Mouse (Mus musculus) thymus, adult 2 months (tissue): ENCODE measurements at regions not wholly inside any gene's neighbourhood (a gene's known extent, or its start where the extent isn't known, plus 50 kb on each side); places are given as distances from the start of the nearest gene placed in this dataset.

Source experiments
- CTCF ChIP-seq: fragments of 200-500 bp; IDR thresholded peaks from 2 replicates; pipeline ENCODE4 v1.5.1; 2012; ENCODE audit warnings: mild to moderate bottlenecking, control low read depth, low read length, moderate library complexity, borderline replicate concordance; ENCODE audit not compliant: control insufficient read depth, poor library complexity, insufficient read depth; ENCODE audit errors: extremely low read depth
- POLR2A ChIP-seq: fragments of 200-500 bp; IDR thresholded peaks from 2 replicates; pipeline ENCODE4 v1.6.1; 2012; ENCODE audit warnings: mild to moderate bottlenecking, low read length, control low read depth, moderate library complexity; ENCODE audit not compliant: control insufficient read depth, poor library complexity, insufficient read depth; ENCODE audit errors: extremely low read depth

DNA sequence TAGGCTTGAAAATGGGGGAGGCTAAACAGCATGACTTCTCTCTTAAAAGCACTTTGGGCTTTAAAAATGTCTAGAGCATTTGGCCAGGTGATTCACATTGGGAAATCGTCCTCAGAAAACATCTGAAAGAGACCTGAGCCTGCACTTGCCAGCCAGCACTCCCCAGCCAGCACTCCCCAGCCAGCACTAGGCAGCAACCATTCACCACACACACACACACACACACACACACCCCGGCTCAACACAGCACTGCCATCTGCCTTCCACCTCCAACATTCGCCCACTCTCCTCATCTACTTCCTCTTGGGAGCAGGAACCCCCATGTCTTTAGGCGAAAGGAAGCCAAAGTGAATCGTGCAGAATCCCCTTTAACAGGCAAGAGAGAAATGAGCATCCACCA, 85.4 kb downstream of the Atp23 start:
- no peak for TF ChIP-seq CTCF
- TF ChIP-seq POLR2A: no peak
